Mouse (Mus musculus) common myeloid progenitor, adult 5-6 weeks (primary cell): ENCODE measurements around the gene Eef2k. TPM values are rescaled to one million over a fixed set of nuclear protein-coding genes. Genes with fewer than 3 reads are reported as not detected.
"Not testable (repeated sequence)": the region's sequence is repeated elsewhere in the genome, so short reads cannot be mapped to it uniquely, and the experiment has no call there.

ENCODE experiments used
- ATAC-seq: replicated peaks from 2 replicates; pipeline ENCODE4 v1.8.0; 2016; ENCODE audit warnings: low read depth, mild to moderate bottlenecking, moderate TSS enrichment, inconsistent platforms; ENCODE audit not compliant: poor library complexity, severe bottlenecking
- total RNA-seq: library from RNA; stranded (forward); fragments of 200-1000, 187-1606 nt; gene quantifications from 2 replicates; pipeline ENCODE4 v1.2.3, GENCODE M21; 2017

Eef2k gene
- total RNA-seq, 1 experiment from 2014 or later: 95.6 TPM

DNA sequence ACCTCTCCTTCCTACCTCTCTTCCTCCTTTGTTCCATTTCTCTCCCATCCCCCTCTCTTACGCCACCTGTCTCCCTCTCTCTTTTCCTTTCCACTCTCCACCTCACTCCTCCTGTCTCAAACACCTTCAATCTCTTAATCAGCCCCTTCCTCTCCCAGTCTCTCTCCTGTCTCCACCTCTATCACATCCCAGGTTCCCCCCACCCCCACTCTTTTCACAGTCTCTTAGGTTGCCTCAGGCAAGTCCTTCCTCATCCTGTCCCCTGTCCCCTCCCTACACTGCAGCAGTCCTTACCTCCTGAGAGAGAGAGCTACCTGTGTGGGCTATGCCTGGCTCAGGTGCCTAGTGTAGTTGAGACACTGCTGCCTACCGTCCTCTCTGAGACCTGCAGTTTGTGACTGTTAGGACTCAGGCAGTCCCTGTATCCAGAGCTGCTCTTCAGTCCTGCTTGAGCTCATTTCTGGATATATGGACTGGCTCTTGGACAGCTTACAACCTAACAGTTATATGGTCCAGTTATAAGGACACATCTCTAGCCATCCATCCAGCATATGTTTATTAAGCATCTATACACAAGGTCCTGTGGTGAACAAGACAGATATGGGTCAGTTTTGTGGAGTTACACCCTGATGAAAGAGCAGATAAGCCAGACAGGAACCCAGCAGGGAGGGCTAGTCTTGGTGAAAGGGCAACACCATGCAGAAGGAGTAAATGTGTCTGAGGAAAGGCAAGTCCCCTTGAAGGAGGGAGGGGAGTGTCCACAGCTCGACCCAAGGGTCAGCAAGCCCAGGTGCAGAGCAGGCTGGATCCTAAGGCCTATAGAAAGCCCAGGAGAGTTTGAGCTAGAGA is 33.1 kb downstream of the Eef2k start:
- no peak; the same call in 1 of the 2 replicates for ATAC-seq

GRCm38 (mm10) chr7:120878271-120878670 is 35.6 kb downstream of the Eef2k start:
- ATAC-seq: no peak

- ATAC-seq: peak; percentile 15
These were observed 37.3 kb downstream of the Eef2k start for GRCm38 (mm10) chr7:120879972-120880371.

GRCm38 (mm10) chr7:120880770-120881169 is 38.1 kb downstream of the Eef2k start:
- ATAC-seq: no peak

GRCm38 (mm10) chr7:120881451-120881850 is 38.8 kb downstream of the Eef2k start:
- 0 out of 2 replicates have a peak, but pooled peaks have one; percentile 29 for ATAC-seq

- no peak for ATAC-seq
These were observed 40.0 kb downstream of the Eef2k start for GRCm38 (mm10) chr7:120882674-120883073.

GRCm38 (mm10) chr7:120883523-120884290 is 41.1 kb downstream of the Eef2k start:
- peak; percentile 20; the same call in 1 of the 2 replicates for ATAC-seq

DNA sequence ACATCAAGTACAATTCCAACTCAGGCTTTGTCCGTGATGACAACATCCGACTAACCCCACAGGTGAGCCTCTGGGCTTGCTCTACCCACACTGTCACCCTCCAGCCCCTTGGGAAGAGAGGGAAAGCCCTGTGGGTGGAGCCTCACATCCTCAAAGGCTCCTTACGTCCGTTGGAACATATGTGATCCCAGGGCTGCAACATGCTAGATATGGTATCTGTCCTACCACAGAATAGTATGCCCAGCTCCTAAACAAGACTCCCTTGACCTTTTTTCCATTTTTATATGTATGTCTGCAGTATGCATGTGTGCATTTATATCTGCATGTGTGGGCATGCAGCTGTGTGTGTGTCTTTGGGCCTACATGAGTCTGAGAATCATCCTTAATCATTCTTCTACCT is 42.1 kb downstream of the Eef2k start:
- ATAC-seq: no peak

GRCm38 (mm10) chr7:120893123-120893522 is 50.5 kb downstream of the Eef2k start:
- ATAC-seq: no peak

DNA sequence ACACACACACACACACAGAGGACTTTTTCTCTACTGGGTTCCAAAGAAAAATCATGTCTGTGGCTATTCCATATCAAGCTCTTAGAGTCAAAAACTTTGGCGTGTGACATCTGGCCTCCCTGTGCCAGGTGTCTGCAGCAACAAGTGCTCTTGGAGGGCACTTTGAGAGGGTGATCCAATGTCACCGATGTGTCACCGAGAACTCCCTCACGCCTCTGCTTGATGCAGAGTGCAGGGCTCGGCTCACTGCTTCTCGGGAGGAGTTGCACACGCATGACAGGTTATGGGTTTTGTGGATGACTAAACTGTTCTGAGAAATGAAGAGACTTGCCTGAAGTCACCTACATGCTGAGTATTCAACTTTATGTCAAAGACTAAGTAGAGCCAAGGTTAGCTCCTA is 54.4 kb downstream of the Eef2k start:
- ATAC-seq: no peak

DNA sequence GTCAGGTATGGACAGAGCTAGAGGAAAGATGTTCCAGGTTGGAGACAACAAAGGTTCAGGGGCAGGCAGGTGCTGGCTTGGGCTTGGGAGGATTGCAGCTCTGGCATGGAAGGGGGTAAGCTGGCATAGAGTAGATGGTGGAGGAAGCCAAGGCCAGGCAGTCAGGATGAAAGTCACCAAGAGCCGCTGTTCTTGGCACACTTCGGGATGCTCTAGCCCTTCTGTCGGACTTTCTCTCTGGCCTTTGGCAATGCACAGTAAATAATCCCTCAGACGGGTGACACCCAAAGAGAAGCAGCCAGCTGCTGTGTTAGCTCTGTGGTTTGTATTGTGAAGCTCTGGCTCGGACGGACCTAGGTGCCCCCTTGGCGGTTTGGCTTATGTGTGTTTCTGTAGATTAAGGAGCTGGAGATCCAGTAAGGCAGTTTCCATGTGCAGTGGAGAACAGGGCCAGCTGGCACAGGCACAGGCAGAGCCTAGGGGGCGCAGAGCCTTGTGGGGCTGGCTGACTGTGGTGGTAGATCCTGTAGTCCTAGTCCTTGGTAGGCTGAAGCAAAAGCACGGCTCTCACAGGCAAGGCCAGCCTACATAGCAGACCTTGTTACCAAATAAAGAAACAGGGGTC is 55.2 kb downstream of the Eef2k start:
- ATAC-seq: no peak

GRCm38 (mm10) chr7:120900191-120900590 is 57.6 kb downstream of the Eef2k start:
- no peak for ATAC-seq

DNA sequence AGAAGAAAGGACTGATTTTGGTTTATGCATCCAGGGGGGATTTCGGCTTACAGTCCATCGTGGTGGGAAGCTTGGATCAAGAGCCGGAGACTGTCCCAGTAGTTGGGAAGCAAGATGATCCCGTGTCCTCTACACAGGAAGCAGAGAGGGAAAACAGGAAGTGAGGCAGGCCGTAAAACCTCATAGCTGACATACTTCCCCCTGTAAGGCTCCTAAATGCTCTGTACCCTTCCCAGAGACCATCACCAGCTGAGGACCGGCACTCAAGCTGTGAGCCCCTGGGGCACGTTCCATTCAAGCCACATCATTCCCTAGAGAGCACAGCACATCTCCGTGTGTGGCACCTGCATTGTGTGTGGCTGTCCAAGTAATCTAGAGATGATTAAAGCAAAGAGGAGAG is 59.1 kb downstream of the Eef2k start:
- peak; percentile 47 for ATAC-seq

DNA sequence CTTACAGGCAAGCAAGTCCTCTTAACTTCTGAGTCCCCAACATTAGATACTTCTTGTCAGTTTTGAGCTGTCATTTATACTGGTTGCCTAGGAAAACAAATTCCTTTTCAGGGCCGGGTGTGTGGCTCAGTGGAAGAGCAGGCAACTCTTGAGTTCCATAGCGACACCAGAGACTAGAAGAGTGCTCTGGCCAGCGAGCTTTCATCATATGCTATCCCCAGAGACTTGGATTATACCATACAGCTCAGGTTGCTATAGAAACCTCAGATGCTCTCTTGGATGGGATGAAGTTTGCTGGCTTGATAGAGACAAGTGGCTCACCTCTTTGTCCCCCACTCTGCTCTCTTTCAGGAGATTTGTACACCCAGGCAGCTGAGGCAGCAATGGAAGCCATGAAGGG is 60.3 kb downstream of the Eef2k start:
- no peak for ATAC-seq

GRCm38 (mm10) chr7:120910172-120910571 is 67.5 kb downstream of the Eef2k start:
- ATAC-seq: not testable (repeated sequence)

- not testable (repeated sequence) for ATAC-seq
These were observed 68.6 kb downstream of the Eef2k start for GRCm38 (mm10) chr7:120911268-120911667.

DNA sequence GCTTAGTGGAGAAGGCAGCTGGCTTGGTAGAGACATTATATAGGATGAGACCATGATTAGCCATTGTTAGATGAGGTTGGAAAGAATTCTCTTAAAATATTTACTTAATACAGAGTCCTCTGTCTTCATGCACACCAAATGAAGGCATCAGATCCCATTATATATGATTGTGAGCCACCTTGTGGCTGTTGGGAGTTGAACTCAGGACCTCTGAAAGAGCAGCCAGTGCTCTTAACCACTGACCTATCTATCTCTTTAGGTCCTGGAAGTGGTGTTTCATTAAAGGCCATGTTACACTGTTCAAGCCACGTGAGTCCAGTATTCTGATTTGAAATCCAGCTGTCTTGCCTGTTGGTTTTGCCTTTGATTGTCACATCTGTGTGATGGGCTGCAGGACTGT is 70.7 kb downstream of the Eef2k start:
- no peak for ATAC-seq

GRCm38 (mm10) chr7:120916262-120916875 is 73.7 kb downstream of the Eef2k start:
- ATAC-seq: no peak

- ATAC-seq: no peak
These were observed 74.6 kb downstream of the Eef2k start for GRCm38 (mm10) chr7:120917279-120917591.
